Mouse (Mus musculus) embryonic facial prominence, embryonic 12.5 days (tissue): ENCODE measurements around the gene Peak1. TPM values are rescaled to one million over a fixed set of nuclear protein-coding genes. Genes with fewer than 3 reads are reported as not detected.

ENCODE experiments used
- ATAC-seq: fragments of 200-750 bp; cut with Nextera tagmentation; 2 replicates; pipeline ENCODE4 v1.8.0; 2017; ENCODE audit not compliant: insufficient number of reproducible peaks, insufficient read depth, low FRiP score, low TSS enrichment
- H3K27ac ChIP-seq: fragments of 300-500 bp; sonication (generic); 2 replicates; pipeline ENCODE4 v1.5.1; 2016; ENCODE audit warnings: mild to moderate bottlenecking
- H3K27me3 ChIP-seq: fragments of 300-500 bp; sonication (generic); 2 replicates; pipeline ENCODE4 v1.6.1; 2016; ENCODE audit warnings: mild to moderate bottlenecking, moderate library complexity
- H3K36me3 ChIP-seq: fragments of 300-500 bp; sonication (generic); 2 replicates; pipeline ENCODE4 v1.6.1; 2016; ENCODE audit warnings: mild to moderate bottlenecking
- H3K4me1 ChIP-seq: fragments of 300-500 bp; sonication (generic); 2 replicates; pipeline ENCODE4 v1.6.1; 2016
- H3K4me2 ChIP-seq: fragments of 300-500 bp; sonication (generic); replicated peaks from 2 replicates; pipeline ENCODE4 v1.6.1; 2016; ENCODE audit warnings: mild to moderate bottlenecking, moderate library complexity
- H3K4me3 ChIP-seq: fragments of 300-500 bp; sonication (generic); 2 replicates; pipeline ENCODE4 v1.5.1; 2016; ENCODE audit warnings: mild to moderate bottlenecking
- H3K9ac ChIP-seq: fragments of 300-500 bp; sonication (generic); 2 replicates; pipeline ENCODE4 v1.6.1; 2016; ENCODE audit warnings: mild to moderate bottlenecking, moderate library complexity
- H3K9me3 ChIP-seq: fragments of 300-500 bp; sonication (generic); 2 replicates; pipeline ENCODE4 v1.6.1; 2016; ENCODE audit warnings: mild to moderate bottlenecking, moderate library complexity
- WGBS: fragments of 180-500 bp; shearing (Covaris S2); methylation state at CpG from one replicate; pipeline ENCODE4 v1.1.7; 2016; 5-methylcytosine and 5-hydroxymethylcytosine counted together
- polyA plus RNA-seq: library from polyadenylated mRNA; unstranded; fragments of >200 nt; fragmentation: Nextera tagmentation; extraction: Ambion mirVana; gene quantifications from 2 replicates; pipeline ENCODE4 v1.2.1, GENCODE M21; 2016

Peak1 gene
- 11.0 and 12.0 TPM in 2 replicates for polyA plus RNA-seq

- peak; percentile 93 for ATAC-seq
- Histone ChIP-seq H3K27ac (peak within 1 kb of the TSS; percentile 94), H3K36me3 (no peaks in the 10 kb centered on the region), H3K4me3 (peak within 1 kb of the TSS; percentile 79), H3K9me3 (no peaks in the 10 kb centered on the region), H3K9ac (peak within 1 kb of the TSS; percentile 80), H3K4me2 (peak within 1 kb of the TSS; percentile 74), H3K4me1 (peaks cover 22% of the 10 kb centered on the region; the same call in 1 of the 2 replicates), H3K27me3 (no peaks in the 10 kb centered on the region)
- under 1% methylated on average over 54 of the region's 59 CpGs for WGBS
These were observed at the start of gene Peak1, which contains the start of gene Hmg20a for GRCm38 (mm10) chr9:56417948-56418737. Peak1 (minus strand) TSS chr9:56418067. Hmg20a (plus strand) TSS chr9:56418609.

GRCm38 (mm10) chr9:56466251-56466650, 48.4 kb upstream of the Peak1 start:
- no peak overlapping the region for H3K4me3 ChIP-seq
- no peaks in the 10 kb centered on the region for H3K9me3 ChIP-seq
- H3K36me3 ChIP-seq: peaks cover 17% of the 10 kb centered on the region; the same call in 1 of the 2 replicates
- H3K27me3 ChIP-seq: no peaks in the 10 kb centered on the region
- H3K9ac ChIP-seq: no peak overlapping the region
- ATAC-seq: no peak
- no peak overlapping the region for H3K27ac ChIP-seq
- WGBS: 96% methylated on average over 4 of the region's 4 CpGs
- peaks cover 17% of the 10 kb centered on the region; the same call in 1 of the 2 replicates for H3K4me1 ChIP-seq
- no peak overlapping the region for H3K4me2 ChIP-seq

- no peak overlapping the region for H3K9ac ChIP-seq
- no peaks in the 10 kb centered on the region for H3K9me3 ChIP-seq
- ATAC-seq: no peak
- H3K36me3 ChIP-seq: peaks cover 16% of the 10 kb centered on the region; the same call in 1 of the 2 replicates
- WGBS: 51% methylated on average over 23 of the region's 23 CpGs
- H3K4me3 ChIP-seq: no peak overlapping the region
- no peaks in the 10 kb centered on the region for H3K27me3 ChIP-seq
- H3K27ac ChIP-seq: 0 out of 2 replicates have a peak overlapping the region, but pooled peaks have one; percentile 46
- H3K4me2 ChIP-seq: no peak overlapping the region
- peaks cover 14% of the 10 kb centered on the region; the same call in 1 of the 2 replicates for H3K4me1 ChIP-seq
These were observed 47.2 kb upstream of the Peak1 start for GRCm38 (mm10) chr9:56464863-56465654.

- Histone ChIP-seq H3K4me2 (no peak overlapping the region), H3K27ac (no peak overlapping the region), H3K36me3 (peaks cover 16% of the 10 kb centered on the region; the same call in 1 of the 2 replicates), H3K9me3 (no peaks in the 10 kb centered on the region), H3K9ac (no peak overlapping the region), H3K4me3 (no peak overlapping the region), H3K27me3 (no peaks in the 10 kb centered on the region), H3K4me1 (peaks cover 14% of the 10 kb centered on the region; the same call in 1 of the 2 replicates)
- ATAC-seq: no peak
- 64% methylated on average over 4 of the region's 4 CpGs for WGBS
These were observed 46.0 kb upstream of the Peak1 start for GRCm38 (mm10) chr9:56463686-56464515.

GRCm38 (mm10) chr9:56463046-56463445, 45.2 kb upstream of the Peak1 start:
- H3K4me1 ChIP-seq: peaks cover 14% of the 10 kb centered on the region; the same call in 1 of the 2 replicates
- peaks cover 14% of the 10 kb centered on the region; the same call in 1 of the 2 replicates for H3K36me3 ChIP-seq
- H3K27ac ChIP-seq: no peak overlapping the region
- H3K4me2 ChIP-seq: no peak overlapping the region
- H3K27me3 ChIP-seq: no peaks in the 10 kb centered on the region
- no peak for ATAC-seq
- H3K9ac ChIP-seq: no peak overlapping the region
- H3K4me3 ChIP-seq: no peak overlapping the region
- H3K9me3 ChIP-seq: no peaks in the 10 kb centered on the region
- 96% methylated on average over 2 of the region's 2 CpGs for WGBS

GRCm38 (mm10) chr9:56462606-56463005, 44.7 kb upstream of the Peak1 start:
- WGBS: 80% methylated on average over 1 of the region's 1 CpGs
- ATAC-seq: no peak
- H3K4me2 ChIP-seq: no peak overlapping the region
- no peak overlapping the region for H3K4me3 ChIP-seq
- H3K9me3 ChIP-seq: no peaks in the 10 kb centered on the region
- peaks cover 14% of the 10 kb centered on the region; the same call in 1 of the 2 replicates for H3K4me1 ChIP-seq
- H3K27me3 ChIP-seq: no peaks in the 10 kb centered on the region
- H3K27ac ChIP-seq: no peak overlapping the region
- peaks cover 10% of the 10 kb centered on the region; the same call in 1 of the 2 replicates for H3K36me3 ChIP-seq
- H3K9ac ChIP-seq: no peak overlapping the region

- H3K9me3 ChIP-seq: no peaks in the 10 kb centered on the region
- 81% methylated on average over 5 of the region's 5 CpGs for WGBS
- H3K4me1 ChIP-seq: peaks cover 14% of the 10 kb centered on the region; the same call in 1 of the 2 replicates
- no peak overlapping the region for H3K4me3 ChIP-seq
- peaks cover 2% of the 10 kb centered on the region; the same call in 1 of the 2 replicates for H3K36me3 ChIP-seq
- no peak overlapping the region for H3K9ac ChIP-seq
- H3K27me3 ChIP-seq: no peaks in the 10 kb centered on the region
- ATAC-seq: no peak
- no peak overlapping the region for H3K4me2 ChIP-seq
- no peak overlapping the region for H3K27ac ChIP-seq
These were observed 43.1 kb upstream of the Peak1 start for GRCm38 (mm10) chr9:56460987-56461386.

GRCm38 (mm10) chr9:56456426-56456825, 38.6 kb upstream of the Peak1 start:
- Histone ChIP-seq H3K4me3 (no peak overlapping the region), H3K27me3 (no peaks in the 10 kb centered on the region), H3K4me2 (no peak overlapping the region), H3K4me1 (no peaks in the 10 kb centered on the region), H3K36me3 (0 out of 2 replicates have a peak, but pooled peaks cover 4% of the 10 kb centered on the region), H3K27ac (no peak overlapping the region), H3K9me3 (no peaks in the 10 kb centered on the region), H3K9ac (no peak overlapping the region)
- 88% methylated on average over 3 of the region's 3 CpGs for WGBS
- no peak for ATAC-seq

GRCm38 (mm10) chr9:56453038-56453815, 35.4 kb upstream of the Peak1 start:
- Histone ChIP-seq H3K9ac (no peak overlapping the region), H3K4me1 (no peaks in the 10 kb centered on the region), H3K36me3 (0 out of 2 replicates have a peak, but pooled peaks cover 4% of the 10 kb centered on the region), H3K4me3 (no peak overlapping the region), H3K4me2 (no peak overlapping the region), H3K27ac (no peak overlapping the region), H3K9me3 (no peaks in the 10 kb centered on the region), H3K27me3 (no peaks in the 10 kb centered on the region)
- 82% methylated on average over 2 of the region's 2 CpGs for WGBS
- no peak for ATAC-seq

GRCm38 (mm10) chr9:56451570-56451969, 33.7 kb upstream of the Peak1 start:
- no peak for ATAC-seq
- no peak overlapping the region for H3K4me2 ChIP-seq
- H3K27ac ChIP-seq: no peak overlapping the region
- no peaks in the 10 kb centered on the region for H3K27me3 ChIP-seq
- 0 out of 2 replicates have a peak, but pooled peaks cover 4% of the 10 kb centered on the region for H3K36me3 ChIP-seq
- H3K4me3 ChIP-seq: no peak overlapping the region
- no peaks in the 10 kb centered on the region for H3K4me1 ChIP-seq
- no peaks in the 10 kb centered on the region for H3K9me3 ChIP-seq
- no peak overlapping the region for H3K9ac ChIP-seq
- 92% methylated on average over 6 of the region's 6 CpGs for WGBS
